Mouse (Mus musculus): ENCODE data around the gene Myh10. TPM values are rescaled to one million over a fixed set of nuclear protein-coding genes. Genes with fewer than 3 reads are reported as not detected.

The Myh10 gene
- polyA plus RNA-seq, 1 experiment from 2014 or later, result 175 TPM

GRCm38 (mm10) chr11:68850862-68851261 is 159.5 kb downstream of the Myh10 start:
- Histone ChIP-seq H3K36me3 (no peaks in the 10 kb centered on the region), H3K27ac (no peak overlapping the region), H3K4me2 (peak overlapping the region; percentile 2; the same call in 1 of the 2 replicates), H3K9me3 (no peaks in the 10 kb centered on the region), H3K9ac (replicated peaks) (peak overlapping the region; percentile 28; the same call in 1 of the 2 replicates), H3K27me3 (no peaks in the 10 kb centered on the region), H3K4me3 (replicated peaks) (0 out of 2 replicates have a peak overlapping the region, but pooled peaks have one; percentile 4), H3K4me1 (replicated peaks) (peaks cover 23% of the 10 kb centered on the region)
- WGBS, result 86% methylated on average over 7 of the region's 7 CpGs
- ATAC-seq (ENCODE audit: insufficient number of reproducible peaks, insufficient read depth, low FRiP score, low TSS enrichment, low read depth), result no peak

GRCm38 (mm10) chr11:68851644-68852485 is 160.5 kb downstream of the Myh10 start:
- 0 out of 2 replicates have a peak, but pooled peaks cover 4% of the 10 kb centered on the region for H3K27me3 ChIP-seq
- H3K4me2 ChIP-seq, result peak overlapping the region; percentile 65
- peak overlapping the region; percentile 92 for H3K9ac ChIP-seq (replicated peaks)
- peak overlapping the region; percentile 91 for H3K4me3 ChIP-seq (replicated peaks)
- WGBS, result 5% methylated on average over 13 of the region's 13 CpGs
- H3K9me3 ChIP-seq, result no peaks in the 10 kb centered on the region
- no peaks in the 10 kb centered on the region for H3K36me3 ChIP-seq
- peaks cover 23% of the 10 kb centered on the region for H3K4me1 ChIP-seq (replicated peaks)
- ATAC-seq (ENCODE audit: insufficient number of reproducible peaks, insufficient read depth, low FRiP score, low TSS enrichment, low read depth), result no peak
- H3K27ac ChIP-seq, result peak overlapping the region; percentile 97

- Histone ChIP-seq H3K27ac (peak overlapping the region; percentile 97), H3K9ac (replicated peaks) (peak overlapping the region; percentile 92), H3K4me2 (peak overlapping the region; percentile 65), H3K27me3 (0 out of 2 replicates have a peak, but pooled peaks cover 4% of the 10 kb centered on the region), H3K9me3 (no peaks in the 10 kb centered on the region), H3K36me3 (no peaks in the 10 kb centered on the region), H3K4me1 (replicated peaks) (peaks cover 23% of the 10 kb centered on the region), H3K4me3 (replicated peaks) (peak overlapping the region; percentile 91)
- peak; percentile 70; the same call in 1 of the 2 replicates for ATAC-seq (ENCODE audit: insufficient number of reproducible peaks, insufficient read depth, low FRiP score, low TSS enrichment, low read depth)
- under 1% methylated on average over 35 of the region's 36 CpGs for WGBS
These were observed 161.1 kb downstream of the Myh10 start for GRCm38 (mm10) chr11:68852486-68852901.

- peak overlapping the region; percentile 97 for H3K27ac ChIP-seq
- H3K36me3 ChIP-seq, result no peaks in the 10 kb centered on the region
- under 1% methylated on average over 42 of the region's 42 CpGs for WGBS
- H3K27me3 ChIP-seq, result 0 out of 2 replicates have a peak, but pooled peaks cover 4% of the 10 kb centered on the region
- peak overlapping the region; percentile 92 for H3K9ac ChIP-seq (replicated peaks)
- peak; percentile 99 for ATAC-seq (ENCODE audit: insufficient number of reproducible peaks, insufficient read depth, low FRiP score, low TSS enrichment, low read depth)
- H3K4me3 ChIP-seq (replicated peaks), result peak overlapping the region; percentile 91
- H3K9me3 ChIP-seq, result no peaks in the 10 kb centered on the region
- H3K4me1 ChIP-seq (replicated peaks), result peaks cover 23% of the 10 kb centered on the region
- H3K4me2 ChIP-seq, result peak overlapping the region; percentile 65
These were observed 161.6 kb downstream of the Myh10 start for GRCm38 (mm10) chr11:68852932-68853409.

- H3K36me3 ChIP-seq, result no peaks in the 10 kb centered on the region
- H3K27ac ChIP-seq, result peak overlapping the region; percentile 41
- ATAC-seq (ENCODE audit: insufficient number of reproducible peaks, insufficient read depth, low FRiP score, low TSS enrichment, low read depth), result no peak
- peak overlapping the region; percentile 65 for H3K4me2 ChIP-seq
- H3K4me3 ChIP-seq (replicated peaks), result peak overlapping the region; percentile 91
- peak overlapping the region; percentile 48 for H3K9ac ChIP-seq (replicated peaks)
- H3K9me3 ChIP-seq, result no peaks in the 10 kb centered on the region
- 38% methylated on average over 14 of the region's 14 CpGs for WGBS
- H3K27me3 ChIP-seq, result 0 out of 2 replicates have a peak, but pooled peaks cover 6% of the 10 kb centered on the region
- peaks cover 23% of the 10 kb centered on the region for H3K4me1 ChIP-seq (replicated peaks)
These were observed 162.4 kb downstream of the Myh10 start for GRCm38 (mm10) chr11:68853611-68854401.

- Histone ChIP-seq H3K4me2 (0 out of 2 replicates have a peak overlapping the region, but pooled peaks have one; percentile 65), H3K4me3 (replicated peaks) (no peak overlapping the region), H3K4me1 (replicated peaks) (peaks cover 23% of the 10 kb centered on the region), H3K36me3 (no peaks in the 10 kb centered on the region), H3K9ac (replicated peaks) (no peak overlapping the region), H3K27ac (no peak overlapping the region), H3K9me3 (no peaks in the 10 kb centered on the region), H3K27me3 (0 out of 2 replicates have a peak, but pooled peaks cover 9% of the 10 kb centered on the region)
- no peak for ATAC-seq (ENCODE audit: insufficient number of reproducible peaks, insufficient read depth, low FRiP score, low TSS enrichment, low read depth)
- 94% methylated on average over 3 of the region's 3 CpGs for WGBS
These were observed 163.3 kb downstream of the Myh10 start for GRCm38 (mm10) chr11:68854621-68855020.

GRCm38 (mm10) chr11:68857329-68857728 is 166.0 kb downstream of the Myh10 start:
- H3K36me3 ChIP-seq, result no peaks in the 10 kb centered on the region
- no peak for ATAC-seq (ENCODE audit: insufficient number of reproducible peaks, insufficient read depth, low FRiP score, low TSS enrichment, low read depth)
- no peak overlapping the region for H3K4me3 ChIP-seq (replicated peaks)
- H3K4me1 ChIP-seq (replicated peaks), result peaks cover 8% of the 10 kb centered on the region
- WGBS, result 81% methylated on average over 3 of the region's 3 CpGs
- H3K27ac ChIP-seq, result no peak overlapping the region
- no peak overlapping the region for H3K9ac ChIP-seq (replicated peaks)
- H3K9me3 ChIP-seq, result no peaks in the 10 kb centered on the region
- no peak overlapping the region for H3K4me2 ChIP-seq
- H3K27me3 ChIP-seq, result 0 out of 2 replicates have a peak, but pooled peaks cover 9% of the 10 kb centered on the region

GRCm38 (mm10) chr11:68859943-68860593 is 168.7 kb downstream of the Myh10 start:
- no peaks in the 10 kb centered on the region for H3K36me3 ChIP-seq
- H3K27ac ChIP-seq, result no peak overlapping the region
- no peak overlapping the region for H3K9ac ChIP-seq (replicated peaks)
- no peaks in the 10 kb centered on the region for H3K9me3 ChIP-seq
- H3K4me3 ChIP-seq (replicated peaks), result no peak overlapping the region
- no peak overlapping the region for H3K4me2 ChIP-seq
- 0 out of 2 replicates have a peak, but pooled peaks cover 9% of the 10 kb centered on the region for H3K27me3 ChIP-seq
- no peak for ATAC-seq (ENCODE audit: insufficient number of reproducible peaks, insufficient read depth, low FRiP score, low TSS enrichment, low read depth)
- no peaks in the 10 kb centered on the region for H3K4me1 ChIP-seq (replicated peaks)
- WGBS, result 78% methylated on average over 8 of the region's 8 CpGs

GRCm38 (mm10) chr11:68862260-68862659 is 170.9 kb downstream of the Myh10 start:
- no peak for ATAC-seq (ENCODE audit: insufficient number of reproducible peaks, insufficient read depth, low FRiP score, low TSS enrichment, low read depth)
- H3K36me3 ChIP-seq, result no peaks in the 10 kb centered on the region
- 75% methylated on average over 2 of the region's 2 CpGs for WGBS
- no peak overlapping the region for H3K4me3 ChIP-seq (replicated peaks)
- no peak overlapping the region for H3K4me2 ChIP-seq
- H3K9ac ChIP-seq (replicated peaks), result no peak overlapping the region
- H3K9me3 ChIP-seq, result no peaks in the 10 kb centered on the region
- 0 out of 2 replicates have a peak, but pooled peaks cover 5% of the 10 kb centered on the region for H3K27me3 ChIP-seq
- no peaks in the 10 kb centered on the region for H3K4me1 ChIP-seq (replicated peaks)
- no peak overlapping the region for H3K27ac ChIP-seq

GRCm38 (mm10) chr11:68863631-68864091 is 172.3 kb downstream of the Myh10 start:
- H3K9me3 ChIP-seq, result no peaks in the 10 kb centered on the region
- no peak overlapping the region for H3K4me2 ChIP-seq
- H3K27me3 ChIP-seq, result 0 out of 2 replicates have a peak, but pooled peaks cover 4% of the 10 kb centered on the region
- H3K36me3 ChIP-seq, result no peaks in the 10 kb centered on the region
- no peak overlapping the region for H3K4me3 ChIP-seq (replicated peaks)
- no peak overlapping the region for H3K27ac ChIP-seq
- WGBS, result 67% methylated on average over 4 of the region's 4 CpGs
- no peak for ATAC-seq (ENCODE audit: insufficient number of reproducible peaks, insufficient read depth, low FRiP score, low TSS enrichment, low read depth)
- H3K4me1 ChIP-seq (replicated peaks), result no peaks in the 10 kb centered on the region
- no peak overlapping the region for H3K9ac ChIP-seq (replicated peaks)
